Mouse (Mus musculus): ENCODE results near the gene Myo16. TPM values are rescaled to one million over a fixed set of nuclear protein-coding genes. Genes with fewer than 3 reads are reported as not detected.

The Myo16 gene
- polyA plus RNA-seq (2014; fragmentation: Nextera tagmentation; extraction: Ambion mirVana), result 2.7 and 3.0 TPM in 2 replicates

DNA sequence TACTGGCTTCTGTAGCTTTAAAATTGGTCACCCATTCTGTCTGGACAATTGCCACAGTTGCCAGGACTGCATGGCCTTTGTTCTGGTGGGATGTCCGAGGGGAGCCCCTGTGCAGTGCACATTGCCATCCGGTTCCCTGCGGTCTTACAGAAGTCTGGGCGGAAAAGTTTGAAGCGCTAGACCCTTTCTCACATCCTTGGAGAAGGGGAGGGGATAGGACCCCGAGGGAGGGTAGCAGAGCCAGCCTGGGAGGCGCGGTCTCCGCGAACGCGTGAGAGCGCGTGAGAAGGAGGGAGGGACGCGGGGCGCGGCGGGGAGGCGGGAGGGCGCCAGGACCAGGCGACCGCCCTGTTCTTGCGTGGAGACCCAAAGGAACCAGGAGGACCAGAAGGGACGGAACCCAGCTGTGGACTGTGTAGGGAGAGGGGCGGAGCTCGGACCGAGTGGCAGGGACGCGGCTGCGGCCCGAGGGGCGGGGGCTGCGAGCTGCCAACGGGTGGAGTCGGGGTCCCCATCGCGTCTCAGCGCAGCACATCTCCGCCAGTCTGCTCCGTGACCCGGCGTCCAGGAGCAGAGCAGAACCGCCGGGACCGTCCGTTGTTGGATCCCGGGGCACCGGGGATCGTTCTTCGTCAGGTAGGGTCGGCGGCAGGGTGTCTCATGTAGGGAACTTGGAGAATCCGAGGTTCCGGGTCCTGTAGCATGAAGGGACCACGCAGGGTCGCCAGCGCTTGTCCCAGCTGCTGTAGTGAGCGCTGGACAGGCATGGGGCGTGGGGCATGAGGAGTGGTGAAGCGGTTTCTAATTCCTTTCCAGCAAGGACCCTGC, at the start of gene Myo16:
Myo16 (plus strand) TSS at position 301 of the 828 bp plus-strand sequence.
- H3K27ac ChIP-seq (ENCODE audit: low read depth, low read length), result no peak within 1 kb of the TSS; the same call in 1 of the 2 replicates
- WGBS, result 1% methylated on average over 61 of the region's 61 CpGs

DNA sequence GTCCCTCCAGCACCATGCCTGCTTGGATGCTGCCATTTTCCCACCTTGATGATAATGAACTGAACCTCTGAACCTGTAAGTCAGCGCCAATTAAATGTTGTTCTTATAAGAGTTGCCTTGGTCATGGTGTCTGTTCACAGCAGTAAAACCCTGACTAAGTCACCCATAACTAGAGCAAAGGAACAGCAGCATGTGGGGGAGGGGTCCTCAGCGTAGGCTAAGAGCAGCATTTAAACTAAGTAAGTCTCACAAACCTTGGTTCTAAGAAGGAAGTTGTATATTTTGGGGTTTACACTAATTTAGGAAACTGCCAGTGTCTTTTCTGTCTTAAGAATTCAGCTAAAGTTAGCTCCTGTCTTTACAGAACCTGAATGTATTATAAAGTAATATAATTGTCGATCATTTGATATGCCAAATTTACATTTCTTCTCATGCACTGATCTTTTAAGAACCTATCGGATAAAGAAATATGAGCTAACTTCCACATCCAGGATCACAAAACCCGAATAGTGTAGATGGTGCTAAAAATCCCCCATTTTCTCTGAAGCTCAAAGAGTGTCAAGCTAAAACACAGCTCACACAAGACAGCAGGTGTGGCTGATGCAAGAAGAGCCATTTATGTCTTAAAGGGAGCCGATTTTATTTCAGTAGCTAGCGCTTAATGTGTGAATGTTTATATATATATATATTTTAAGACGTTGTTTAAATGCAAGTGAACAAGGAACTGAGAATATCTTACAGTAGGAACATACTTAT, 45.0 kb upstream of the Myo16 start:
- WGBS, result 88% methylated on average over 8 of the region's 8 CpGs
- ATAC-seq (ENCODE audit: low FRiP score), result no peak
- Histone ChIP-seq H3K27me3 (ENCODE audit: control insufficient read depth, insufficient read depth, low read length) (no peaks in the 10 kb centered on the region), H3K9me3 (ENCODE audit: control insufficient read depth, low read length) (no peaks in the 10 kb centered on the region), H3K36me3 (ENCODE audit: control insufficient read depth, insufficient read depth, low read length) (no peaks in the 10 kb centered on the region), H3K4me1 (ENCODE audit: control insufficient read depth, insufficient read depth, low read length) (no peaks in the 10 kb centered on the region), H3K4me2 (no peak overlapping the region), H3K9ac (ENCODE audit: low read length) (no peak overlapping the region), H3K4me3 (ENCODE audit: low read depth, low read length) (no peak overlapping the region), H3K27ac (ENCODE audit: low read depth, low read length) (no peak overlapping the region)
- DNase-seq (ENCODE audit: low spot score, missing footprints), result no peak

More for the DNA sequence above, at the start of gene Myo16:
- H3K4me1 ChIP-seq (ENCODE audit: control insufficient read depth, insufficient read depth, low read length), result peaks cover 6% of the 10 kb centered on the region; the same call in 1 of the 2 replicates
- peak; percentile 96 for DNase-seq (ENCODE audit: low spot score, missing footprints)
- ATAC-seq (ENCODE audit: low FRiP score), result peak; percentile 88
- H3K4me3 ChIP-seq (ENCODE audit: low read depth, low read length), result peak within 1 kb of the TSS; percentile 45
- peak within 1 kb of the TSS; percentile 60 for H3K9ac ChIP-seq (ENCODE audit: low read length)
- H3K9me3 ChIP-seq (ENCODE audit: control insufficient read depth, low read length), result no peaks in the 10 kb centered on the region
- no peaks in the 10 kb centered on the region for H3K36me3 ChIP-seq (ENCODE audit: control insufficient read depth, insufficient read depth, low read length)
- H3K4me2 ChIP-seq, result peak within 1 kb of the TSS; percentile 46
- no peaks in the 10 kb centered on the region for H3K27me3 ChIP-seq (ENCODE audit: control insufficient read depth, insufficient read depth, low read length)

DNA sequence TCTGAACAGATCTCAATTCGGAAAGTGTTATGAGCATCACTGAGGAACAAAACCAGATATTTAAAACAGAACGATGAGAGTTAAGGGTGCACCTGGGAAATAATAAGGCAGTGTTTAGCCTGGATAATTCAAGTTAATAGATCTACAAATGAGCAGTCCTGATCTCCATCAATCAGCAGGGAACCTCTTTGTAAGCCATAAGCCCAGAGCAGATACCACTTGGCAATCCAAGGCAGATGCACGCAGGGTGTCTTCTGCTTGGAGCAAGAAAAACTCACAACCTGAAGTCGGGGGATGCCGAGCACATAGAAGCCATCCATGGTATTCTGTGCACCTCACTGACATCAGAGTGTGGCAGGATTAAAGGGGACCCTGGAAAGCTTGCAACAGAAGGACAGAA, 31.0 kb upstream of the Myo16 start:
- H3K36me3 ChIP-seq (ENCODE audit: control insufficient read depth, insufficient read depth, low read length), result no peaks in the 10 kb centered on the region
- DNase-seq (ENCODE audit: low spot score, missing footprints), result no peak
- no peak overlapping the region for H3K27ac ChIP-seq (ENCODE audit: low read depth, low read length)
- no peaks in the 10 kb centered on the region for H3K9me3 ChIP-seq (ENCODE audit: control insufficient read depth, low read length)
- WGBS, result 84% methylated on average over 5 of the region's 5 CpGs
- no peak overlapping the region for H3K4me3 ChIP-seq (ENCODE audit: low read depth, low read length)
- no peak overlapping the region for H3K9ac ChIP-seq (ENCODE audit: low read length)
- ATAC-seq (ENCODE audit: low FRiP score), result no peak
- H3K4me1 ChIP-seq (ENCODE audit: control insufficient read depth, insufficient read depth, low read length), result no peaks in the 10 kb centered on the region
- H3K4me2 ChIP-seq, result no peak overlapping the region
- H3K27me3 ChIP-seq (ENCODE audit: control insufficient read depth, insufficient read depth, low read length), result no peaks in the 10 kb centered on the region

DNA sequence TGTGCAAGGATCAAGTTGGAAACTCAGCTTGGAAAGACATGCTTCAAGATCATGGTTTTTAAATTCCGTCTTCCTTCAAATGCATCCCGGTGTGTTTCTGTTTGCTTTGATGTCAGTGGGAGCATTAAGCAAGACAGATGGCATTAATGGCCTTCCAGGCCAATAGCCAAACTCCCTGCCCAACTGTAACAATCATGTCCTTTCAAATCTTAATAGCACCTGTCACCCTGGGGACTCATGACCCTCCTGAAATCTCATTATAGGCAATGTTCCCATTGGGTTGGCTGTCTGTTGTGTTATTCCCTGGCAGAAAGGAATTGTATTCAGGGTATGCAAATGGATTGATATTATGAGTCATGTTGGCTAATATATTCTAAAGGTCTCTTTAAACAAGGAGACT, 30.3 kb upstream of the Myo16 start:
- Histone ChIP-seq H3K27me3 (ENCODE audit: control insufficient read depth, insufficient read depth, low read length) (no peaks in the 10 kb centered on the region), H3K27ac (ENCODE audit: low read depth, low read length) (no peak overlapping the region), H3K4me1 (ENCODE audit: control insufficient read depth, insufficient read depth, low read length) (no peaks in the 10 kb centered on the region), H3K9ac (ENCODE audit: low read length) (no peak overlapping the region), H3K4me3 (ENCODE audit: low read depth, low read length) (no peak overlapping the region), H3K4me2 (no peak overlapping the region), H3K36me3 (ENCODE audit: control insufficient read depth, insufficient read depth, low read length) (no peaks in the 10 kb centered on the region), H3K9me3 (ENCODE audit: control insufficient read depth, low read length) (no peaks in the 10 kb centered on the region)
- whole genome bisulfite sequencing, result 74% methylated on average over 2 of the region's 2 CpGs
- ATAC-seq (ENCODE audit: low FRiP score) (no peak), DNase-seq (ENCODE audit: low spot score, missing footprints) (no peak)

DNA sequence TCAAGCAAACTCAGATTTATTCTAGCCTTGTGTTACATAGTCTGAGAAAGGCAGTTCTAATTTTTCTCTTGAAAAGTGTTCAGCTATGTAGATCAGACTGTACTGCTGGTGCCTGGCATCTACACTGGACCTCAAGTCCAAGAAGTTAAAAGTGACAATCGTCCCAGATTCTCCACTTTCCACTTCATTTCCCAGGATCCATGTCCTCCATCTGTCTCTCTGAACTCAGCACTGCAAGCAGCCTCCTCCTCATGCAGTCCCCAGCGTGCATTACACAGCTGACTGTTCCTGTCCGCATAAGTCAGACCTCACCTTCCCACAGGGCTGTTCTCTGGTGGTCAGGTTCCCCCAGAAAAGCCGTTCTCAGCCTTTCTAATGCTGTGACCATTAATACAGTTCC, 28.0 kb upstream of the Myo16 start:
- ATAC-seq (ENCODE audit: low FRiP score) (no peak), DNase-seq (ENCODE audit: low spot score, missing footprints) (no peak)
- H3K4me1 ChIP-seq (ENCODE audit: control insufficient read depth, insufficient read depth, low read length), result no peaks in the 10 kb centered on the region
- H3K9me3 ChIP-seq (ENCODE audit: control insufficient read depth, low read length), result no peaks in the 10 kb centered on the region
- no peaks in the 10 kb centered on the region for H3K27me3 ChIP-seq (ENCODE audit: control insufficient read depth, insufficient read depth, low read length)
- H3K36me3 ChIP-seq (ENCODE audit: control insufficient read depth, insufficient read depth, low read length), result no peaks in the 10 kb centered on the region
- no peak overlapping the region for H3K27ac ChIP-seq (ENCODE audit: low read depth, low read length)
- H3K9ac ChIP-seq (ENCODE audit: low read length), result no peak overlapping the region
- no peak overlapping the region for H3K4me2 ChIP-seq
- H3K4me3 ChIP-seq (ENCODE audit: low read depth, low read length), result no peak overlapping the region
- 75% methylated on average over 4 of the region's 4 CpGs for WGBS

DNA sequence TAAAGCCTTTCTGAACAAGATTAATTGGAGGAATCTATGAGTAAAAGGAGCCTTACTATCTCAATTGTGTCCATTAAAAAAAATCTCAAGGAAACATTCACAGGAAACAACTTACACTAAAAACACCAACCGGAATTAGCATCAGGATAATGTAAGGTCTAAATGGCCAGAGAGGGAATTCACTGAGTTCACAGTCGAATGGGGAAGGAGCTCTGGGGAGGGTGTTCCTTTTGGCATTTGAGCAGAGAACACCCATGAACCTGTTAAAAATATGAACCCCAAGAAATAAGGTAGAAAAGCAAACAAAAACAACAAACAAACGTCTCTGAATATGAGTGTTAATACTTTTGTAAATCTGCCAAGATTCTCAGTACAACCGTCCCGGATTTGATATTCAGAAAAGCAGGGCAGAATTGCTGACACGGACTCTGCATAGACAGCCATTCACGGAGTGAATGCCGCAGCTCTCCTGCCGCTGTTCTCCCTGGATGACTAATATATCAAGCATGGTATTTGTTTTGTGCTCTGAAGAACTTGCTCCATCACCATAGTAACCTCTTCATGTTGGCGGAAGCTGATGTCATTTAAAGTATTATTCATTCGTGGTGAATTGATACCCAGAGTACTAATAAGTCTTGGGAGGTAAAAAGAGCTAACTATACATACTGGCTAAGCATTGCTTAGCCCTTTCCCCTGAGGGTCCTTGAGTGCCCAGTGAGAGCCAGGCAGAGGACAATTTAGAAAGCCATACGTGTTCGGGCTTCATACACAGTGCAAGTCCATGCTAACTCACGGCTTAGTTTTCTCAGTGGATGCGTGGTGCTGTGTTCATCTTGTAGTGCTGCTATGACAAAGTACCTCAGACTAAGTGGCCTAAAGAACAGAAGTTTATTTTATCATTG, 22.9 kb upstream of the Myo16 start:
- H3K36me3 ChIP-seq (ENCODE audit: control insufficient read depth, insufficient read depth, low read length), result no peaks in the 10 kb centered on the region
- WGBS, result 63% methylated on average over 15 of the region's 15 CpGs
- H3K4me2 ChIP-seq, result no peak overlapping the region
- H3K9me3 ChIP-seq (ENCODE audit: control insufficient read depth, low read length), result no peaks in the 10 kb centered on the region
- H3K9ac ChIP-seq (ENCODE audit: low read length), result no peak overlapping the region
- DNase-seq (ENCODE audit: low spot score, missing footprints), result no peak
- no peak overlapping the region for H3K27ac ChIP-seq (ENCODE audit: low read depth, low read length)
- ATAC-seq (ENCODE audit: low FRiP score), result no peak
- no peaks in the 10 kb centered on the region for H3K4me1 ChIP-seq (ENCODE audit: control insufficient read depth, insufficient read depth, low read length)
- no peaks in the 10 kb centered on the region for H3K27me3 ChIP-seq (ENCODE audit: control insufficient read depth, insufficient read depth, low read length)
- no peak overlapping the region for H3K4me3 ChIP-seq (ENCODE audit: low read depth, low read length)

DNA sequence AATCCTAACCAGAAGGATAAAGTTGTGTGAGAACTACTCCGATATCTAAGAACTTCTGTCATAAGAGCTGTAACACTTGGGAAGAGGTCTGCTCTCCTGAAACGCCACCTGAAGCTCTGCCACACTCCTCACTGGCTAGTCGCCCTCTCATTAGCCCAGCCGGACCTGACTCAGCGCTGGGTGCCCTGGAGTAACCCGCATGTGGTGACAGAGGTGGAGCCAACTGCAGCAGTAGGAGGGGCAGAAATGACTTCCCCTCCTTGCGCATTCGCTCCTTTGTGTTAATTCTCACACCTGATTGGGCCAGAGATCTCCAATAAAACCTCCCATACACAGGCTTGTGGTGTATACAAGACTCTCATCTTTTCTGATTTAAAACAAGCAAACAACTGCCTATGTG, 14.2 kb upstream of the Myo16 start:
- ATAC-seq (ENCODE audit: low FRiP score) (no peak), DNase-seq (ENCODE audit: low spot score, missing footprints) (no peak)
- Histone ChIP-seq H3K4me3 (ENCODE audit: low read depth, low read length) (no peak overlapping the region), H3K36me3 (ENCODE audit: control insufficient read depth, insufficient read depth, low read length) (no peaks in the 10 kb centered on the region), H3K9ac (ENCODE audit: low read length) (no peak overlapping the region), H3K9me3 (ENCODE audit: control insufficient read depth, low read length) (no peaks in the 10 kb centered on the region), H3K27me3 (ENCODE audit: control insufficient read depth, insufficient read depth, low read length) (no peaks in the 10 kb centered on the region), H3K4me1 (ENCODE audit: control insufficient read depth, insufficient read depth, low read length) (no peaks in the 10 kb centered on the region), H3K4me2 (no peak overlapping the region), H3K27ac (ENCODE audit: low read depth, low read length) (no peak overlapping the region)
- WGBS, result 43% methylated on average over 8 of the region's 8 CpGs

DNA sequence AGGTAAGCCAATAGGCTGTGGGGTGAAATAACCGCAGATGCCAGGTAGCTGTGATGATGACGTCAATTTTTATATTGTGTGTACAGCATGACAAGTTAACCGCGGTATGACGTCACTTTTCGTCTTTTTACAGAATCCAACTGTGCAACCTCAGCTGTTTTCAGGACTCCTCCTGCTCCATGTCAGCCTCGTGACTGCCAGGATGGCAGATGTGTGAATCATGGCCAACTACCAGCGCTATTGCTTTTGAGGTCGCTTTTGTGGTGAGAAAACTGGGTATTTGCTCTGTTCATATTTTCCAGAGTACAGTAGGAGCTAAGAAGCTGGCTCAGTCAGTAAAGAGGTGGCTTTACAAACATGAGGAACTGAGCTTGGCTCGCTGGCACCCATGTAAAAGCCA, 9.8 kb upstream of the Myo16 start:
- ATAC-seq (ENCODE audit: low FRiP score) (no peak), DNase-seq (ENCODE audit: low spot score, missing footprints) (no peak)
- Histone ChIP-seq H3K9me3 (ENCODE audit: control insufficient read depth, low read length) (no peaks in the 10 kb centered on the region), H3K4me2 (no peak overlapping the region), H3K27me3 (ENCODE audit: control insufficient read depth, insufficient read depth, low read length) (no peaks in the 10 kb centered on the region), H3K4me1 (ENCODE audit: control insufficient read depth, insufficient read depth, low read length) (no peaks in the 10 kb centered on the region), H3K36me3 (ENCODE audit: control insufficient read depth, insufficient read depth, low read length) (no peaks in the 10 kb centered on the region), H3K9ac (ENCODE audit: low read length) (no peak overlapping the region), H3K4me3 (ENCODE audit: low read depth, low read length) (no peak overlapping the region), H3K27ac (ENCODE audit: low read depth, low read length) (no peak overlapping the region)
- WGBS, result 89% methylated on average over 10 of the region's 10 CpGs

Measured in midbrain, embryonic 11.5 days (tissue).